Comparison of ENCODE assay signal across 1 mouse cellular context in genomic region chr12:69157107-69157506, GRCm38 (mm10).
TF ChIP-seq lines count a peak whose summit lies in the region.

No protein-coding gene starts in this region.

TF ChIP-seq in myocyte, 11 proteins besides CTCF, POLR2A, EP300 and RAD21:
- TF ChIP-seq MYOG (IDR thresholded peaks at IDR 0.05; ENCODE audit: control insufficient read depth in 1 of 3, insufficient read depth in 1 of 3, insufficient read length in 2 of 3, low read depth in 2 of 3): no peak
- TF ChIP-seq REST (IDR thresholded peaks at IDR 0.05; ENCODE audit: insufficient read depth, insufficient read length): no peak
- TF ChIP-seq SRF (IDR thresholded peaks at IDR 0.05; ENCODE audit: control insufficient read depth, insufficient read length, low read depth): no peak
- no peak for TF ChIP-seq MYOD1 (IDR thresholded peaks at IDR 0.05; ENCODE audit: control insufficient read depth in 1 of 3, insufficient read length in 2 of 3, low read depth in 2 of 3)
- no peak for TF ChIP-seq TCF3 (IDR thresholded peaks at IDR 0.05; ENCODE audit: insufficient read length, low read depth)
- no peak for TF ChIP-seq E2F4 (IDR thresholded peaks at IDR 0.05; ENCODE audit: insufficient read depth)
- TF ChIP-seq CEBPB (IDR thresholded peaks at IDR 0.05; ENCODE audit: insufficient read depth, poor library complexity, severe bottlenecking): no peak
- TF ChIP-seq POLR2AphosphoS2 (IDR thresholded peaks at IDR 0.05; ENCODE audit: insufficient read length, low read depth): no peak
- TF ChIP-seq MAX (IDR thresholded peaks at IDR 0.05; ENCODE audit: low read depth): no peak
- no peak for TF ChIP-seq USF1 (IDR thresholded peaks at IDR 0.05; ENCODE audit: low read depth)
- TF ChIP-seq TCF12 (IDR thresholded peaks at IDR 0.05; ENCODE audit: insufficient read depth, poor library complexity, severe bottlenecking): no peak
